Mouse (Mus musculus): ENCODE results near the gene Capza1. TPM values are rescaled to one million over a fixed set of nuclear protein-coding genes. Genes with fewer than 3 reads are reported as not detected.
"Not testable (repeated sequence)": the region's sequence is repeated elsewhere in the genome, so short reads cannot be mapped to it uniquely, and the experiment has no call there.

The Capza1 gene
- polyA plus RNA-seq, 1 experiment from 2014 or later, result 197 TPM

GRCm38 (mm10) chr3:104815346-104815745 lies 49.0 kb downstream of the Capza1 start:
- H3K4me2 ChIP-seq (replicated peaks), result no peak overlapping the region
- no peak overlapping the region for H3K4me3 ChIP-seq (replicated peaks)
- H3K4me1 ChIP-seq (replicated peaks), result peaks cover 22% of the 10 kb centered on the region
- H3K9ac ChIP-seq (replicated peaks), result no peak overlapping the region
- H3K9me3 ChIP-seq, result no peaks in the 10 kb centered on the region
- no peaks in the 10 kb centered on the region for H3K36me3 ChIP-seq
- H3K27me3 ChIP-seq, result no peaks in the 10 kb centered on the region
- WGBS, result 76% methylated on average over 2 of the region's 2 CpGs
- no peak for ATAC-seq
- no peak overlapping the region for H3K27ac ChIP-seq

GRCm38 (mm10) chr3:104814746-104815145 lies 49.6 kb downstream of the Capza1 start:
- Histone ChIP-seq H3K4me1 (replicated peaks) (peaks cover 22% of the 10 kb centered on the region), H3K27me3 (no peaks in the 10 kb centered on the region), H3K4me3 (replicated peaks) (no peak overlapping the region), H3K9ac (replicated peaks) (no peak overlapping the region), H3K36me3 (no peaks in the 10 kb centered on the region), H3K9me3 (no peaks in the 10 kb centered on the region), H3K4me2 (replicated peaks) (no peak overlapping the region), H3K27ac (no peak overlapping the region)
- 97% methylated on average over 1 of the region's 1 CpGs for WGBS
- ATAC-seq, result no peak

- H3K36me3 ChIP-seq; H3K9me3 ChIP-seq; H3K9ac ChIP-seq (replicated peaks); H3K27me3 ChIP-seq; H3K4me3 ChIP-seq (replicated peaks); H3K4me2 ChIP-seq (replicated peaks); H3K27ac ChIP-seq; ATAC-seq: not testable (repeated sequence)
- WGBS, result 92% methylated on average over 7 of the region's 7 CpGs
- peaks cover 12% of the 10 kb centered on the region for H3K4me1 ChIP-seq (replicated peaks)
Measured at GRCm38 (mm10) chr3:104813227-104813626, 51.1 kb downstream of the Capza1 start.

GRCm38 (mm10) chr3:104812254-104812653 lies 52.1 kb downstream of the Capza1 start:
- WGBS, result 83% methylated on average over 4 of the region's 4 CpGs
- Histone ChIP-seq H3K27ac (no peak overlapping the region), H3K4me3 (replicated peaks) (no peak overlapping the region), H3K27me3 (no peaks in the 10 kb centered on the region), H3K4me1 (replicated peaks) (peaks cover 6% of the 10 kb centered on the region), H3K9me3 (no peaks in the 10 kb centered on the region), H3K4me2 (replicated peaks) (no peak overlapping the region), H3K9ac (replicated peaks) (no peak overlapping the region), H3K36me3 (no peaks in the 10 kb centered on the region)
- no peak for ATAC-seq

- H3K36me3 ChIP-seq, result no peaks in the 10 kb centered on the region
- H3K4me3 ChIP-seq (replicated peaks), result no peak overlapping the region
- no peak overlapping the region for H3K9ac ChIP-seq (replicated peaks)
- no peak for ATAC-seq
- peaks cover 1% of the 10 kb centered on the region; the same call in 1 of the 2 replicates for H3K4me1 ChIP-seq (replicated peaks)
- H3K9me3 ChIP-seq, result no peaks in the 10 kb centered on the region
- H3K4me2 ChIP-seq (replicated peaks), result no peak overlapping the region
- H3K27me3 ChIP-seq, result no peaks in the 10 kb centered on the region
- 8% methylated on average over 3 of the region's 3 CpGs for WGBS
- H3K27ac ChIP-seq, result no peak overlapping the region
Measured at GRCm38 (mm10) chr3:104811752-104812151, 52.6 kb downstream of the Capza1 start.

GRCm38 (mm10) chr3:104805539-104805938 lies 58.8 kb downstream of the Capza1 start:
- Histone ChIP-seq H3K4me3 (replicated peaks) (no peak overlapping the region), H3K9me3 (no peaks in the 10 kb centered on the region), H3K27ac (no peak overlapping the region), H3K9ac (replicated peaks) (no peak overlapping the region), H3K36me3 (peaks cover 9% of the 10 kb centered on the region; the same call in 1 of the 2 replicates), H3K4me2 (replicated peaks) (no peak overlapping the region), H3K27me3 (no peaks in the 10 kb centered on the region), H3K4me1 (replicated peaks) (no peaks in the 10 kb centered on the region)
- ATAC-seq, result no peak
- WGBS, result 82% methylated on average over 9 of the region's 9 CpGs

GRCm38 (mm10) chr3:104804312-104804711 lies 60.0 kb downstream of the Capza1 start:
- Histone ChIP-seq H3K9ac (replicated peaks) (no peak overlapping the region), H3K4me3 (replicated peaks) (no peak overlapping the region), H3K4me2 (replicated peaks) (no peak overlapping the region), H3K27ac (no peak overlapping the region), H3K36me3 (peaks cover 20% of the 10 kb centered on the region; the same call in 1 of the 2 replicates), H3K27me3 (no peaks in the 10 kb centered on the region), H3K9me3 (no peaks in the 10 kb centered on the region), H3K4me1 (replicated peaks) (no peaks in the 10 kb centered on the region)
- no peak for ATAC-seq
- WGBS, result 94% methylated on average over 10 of the region's 10 CpGs

GRCm38 (mm10) chr3:104801481-104801880 lies 62.8 kb downstream of the Capza1 start:
- Histone ChIP-seq H3K4me3 (replicated peaks) (no peak overlapping the region), H3K36me3 (peaks cover 20% of the 10 kb centered on the region; the same call in 1 of the 2 replicates), H3K4me2 (replicated peaks) (no peak overlapping the region), H3K27me3 (no peaks in the 10 kb centered on the region), H3K4me1 (replicated peaks) (no peaks in the 10 kb centered on the region), H3K9me3 (no peaks in the 10 kb centered on the region), H3K27ac (no peak overlapping the region), H3K9ac (replicated peaks) (no peak overlapping the region)
- ATAC-seq, result no peak
- 89% methylated on average over 6 of the region's 6 CpGs for WGBS

- 98% methylated on average over 11 of the region's 11 CpGs for WGBS
- H3K4me1 ChIP-seq (replicated peaks), result no peaks in the 10 kb centered on the region
- no peak overlapping the region for H3K4me2 ChIP-seq (replicated peaks)
- no peaks in the 10 kb centered on the region for H3K9me3 ChIP-seq
- no peak overlapping the region for H3K9ac ChIP-seq (replicated peaks)
- no peak overlapping the region for H3K27ac ChIP-seq
- ATAC-seq, result no peak
- H3K27me3 ChIP-seq, result no peaks in the 10 kb centered on the region
- H3K4me3 ChIP-seq (replicated peaks), result no peak overlapping the region
- peaks cover 21% of the 10 kb centered on the region; the same call in 1 of the 2 replicates for H3K36me3 ChIP-seq
Measured at GRCm38 (mm10) chr3:104800681-104801080, 63.6 kb downstream of the Capza1 start.

- peaks cover 20% of the 10 kb centered on the region for H3K4me1 ChIP-seq (replicated peaks)
- H3K27me3 ChIP-seq, result no peaks in the 10 kb centered on the region
- no peak overlapping the region for H3K9ac ChIP-seq (replicated peaks)
- no peak overlapping the region for H3K27ac ChIP-seq
- H3K4me3 ChIP-seq (replicated peaks), result no peak overlapping the region
- no peak for ATAC-seq
- WGBS, result 89% methylated on average over 15 of the region's 15 CpGs
- H3K4me2 ChIP-seq (replicated peaks), result no peak overlapping the region
- H3K9me3 ChIP-seq, result no peaks in the 10 kb centered on the region
- H3K36me3 ChIP-seq, result peaks cover 23% of the 10 kb centered on the region; the same call in 1 of the 2 replicates
Measured at GRCm38 (mm10) chr3:104796430-104797082, 67.7 kb downstream of the Capza1 start.

- no peak overlapping the region for H3K27ac ChIP-seq
- 0 out of 2 replicates have a peak, but pooled peaks cover under 1% of the 10 kb centered on the region for H3K27me3 ChIP-seq
- H3K9me3 ChIP-seq, result no peaks in the 10 kb centered on the region
- H3K4me3 ChIP-seq (replicated peaks), result no peak overlapping the region
- peaks cover 18% of the 10 kb centered on the region; the same call in 1 of the 2 replicates for H3K36me3 ChIP-seq
- H3K9ac ChIP-seq (replicated peaks), result no peak overlapping the region
- H3K4me1 ChIP-seq (replicated peaks), result peaks cover 25% of the 10 kb centered on the region
- no peak overlapping the region for H3K4me2 ChIP-seq (replicated peaks)
- 78% methylated on average over 15 of the region's 15 CpGs for WGBS
- no peak for ATAC-seq
Measured at GRCm38 (mm10) chr3:104795661-104796340, 68.5 kb downstream of the Capza1 start.

GRCm38 (mm10) chr3:104794953-104795470 lies 69.3 kb downstream of the Capza1 start:
- peaks cover 11% of the 10 kb centered on the region; the same call in 1 of the 2 replicates for H3K36me3 ChIP-seq
- no peak overlapping the region for H3K4me2 ChIP-seq (replicated peaks)
- no peak overlapping the region for H3K9ac ChIP-seq (replicated peaks)
- H3K4me1 ChIP-seq (replicated peaks), result peaks cover 33% of the 10 kb centered on the region
- H3K9me3 ChIP-seq, result no peaks in the 10 kb centered on the region
- H3K27me3 ChIP-seq, result peaks cover 8% of the 10 kb centered on the region; the same call in 1 of the 2 replicates
- WGBS, result 81% methylated on average over 12 of the region's 12 CpGs
- no peak overlapping the region for H3K27ac ChIP-seq
- no peak overlapping the region for H3K4me3 ChIP-seq (replicated peaks)
- no peak for ATAC-seq
